Mouse (Mus musculus): ENCODE measurements around the gene Plppr4. TPM values are rescaled to one million over a fixed set of nuclear protein-coding genes. Genes with fewer than 3 reads are reported as not detected.

The Plppr4 gene
- polyA plus RNA-seq (2015; fragmentation: Illumina TruSeq; extraction: RNeasy Lipid Tissue Mini Kit (QIAGEN cat#74804); ENCODE audit: insufficient read depth, low read depth, low replicate concordance), result 0.17 TPM

DNA sequence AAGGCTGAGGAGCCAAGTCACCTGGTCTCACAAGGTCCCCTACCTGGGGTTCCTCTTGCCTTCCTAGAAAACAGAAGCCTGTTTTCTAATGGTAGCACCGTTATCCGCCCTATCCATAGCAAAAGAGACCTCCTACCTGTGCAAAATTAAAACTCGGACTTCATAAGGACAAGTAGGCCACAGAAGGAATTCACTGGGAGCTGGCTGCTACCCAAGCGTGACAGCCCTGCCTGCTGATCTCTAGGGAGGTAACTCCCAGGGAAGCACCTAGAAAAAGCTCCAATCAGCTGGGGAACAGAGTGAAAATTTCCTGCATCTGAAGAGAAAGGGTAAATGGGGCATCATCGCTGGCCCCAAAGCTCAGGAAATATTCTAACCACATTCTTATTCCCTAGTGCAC lies at the start of gene Plppr4:
Plppr4 (minus strand) TSS at position 349 of the 400 bp plus-strand sequence.

Other genes starting within 250 kb of the Plppr4 start
- not detected for gene Plppr5, start 214.0 kb upstream of the Plppr4 start, polyA plus RNA-seq (2015; fragmentation: Illumina TruSeq; extraction: RNeasy Lipid Tissue Mini Kit (QIAGEN cat#74804); ENCODE audit: insufficient read depth, low read depth, low replicate concordance)

All from pancreas, adult 10 weeks (tissue).